Mouse (Mus musculus) CD4-positive, CD25-positive, alpha-beta regulatory T cell, adult 4 months (primary cell): ENCODE results near the gene 4930402H24Rik. TPM values are rescaled to one million over a fixed set of nuclear protein-coding genes. Genes with fewer than 3 reads are reported as not detected.

Source experiments
- ATAC-seq: one replicate; pipeline ENCODE4 v1.8.0; 2017
- polyA plus RNA-seq, 2 experiments: library from polyadenylated mRNA; unstranded; fragments of 100-300 nt; shearing (Covaris generic); gene quantifications; one replicate each; pipeline ENCODE4 v1.2.1; 2017

Gene 4930402H24Rik
- 10 to 100 TPM; 13.0 to 13.6 TPM for polyA plus RNA-seq

- ATAC-seq = peak; percentile 89
Measured at GRCm38 (mm10) chr2:130905751-130906583, at the start of gene 4930402H24Rik, which contains the start of gene Atrn. 4930402H24Rik (minus strand) TSS chr2:130906406. Atrn (plus strand) TSS chr2:130906495.

DNA sequence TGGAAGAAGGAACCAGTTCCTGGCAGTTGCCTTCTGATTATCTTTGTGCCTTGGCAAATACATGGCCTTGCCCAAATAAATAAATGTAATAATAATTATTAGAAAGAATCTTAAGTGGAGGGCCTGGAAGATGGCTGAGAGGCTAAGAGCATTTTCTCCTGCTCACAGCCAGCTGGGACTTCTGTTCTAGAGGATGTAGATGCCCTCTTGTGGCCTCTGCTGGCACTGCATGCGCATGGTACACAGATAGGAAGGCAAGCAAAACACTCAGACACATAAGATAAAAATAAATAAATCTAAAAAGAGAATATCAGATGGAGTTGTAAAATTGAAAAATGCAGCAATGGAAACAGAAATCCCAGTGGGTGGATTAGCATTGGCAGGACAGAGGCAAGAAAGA, 44.3 kb upstream of the 4930402H24Rik start:
- ATAC-seq = peak; percentile 74

- ATAC-seq = no peak
Measured at GRCm38 (mm10) chr2:130949781-130950180, 43.6 kb upstream of the 4930402H24Rik start.

GRCm38 (mm10) chr2:130932865-130933264, 26.7 kb upstream of the 4930402H24Rik start:
- no peak for ATAC-seq

GRCm38 (mm10) chr2:130929994-130930393, 23.8 kb upstream of the 4930402H24Rik start:
- ATAC-seq = no peak

DNA sequence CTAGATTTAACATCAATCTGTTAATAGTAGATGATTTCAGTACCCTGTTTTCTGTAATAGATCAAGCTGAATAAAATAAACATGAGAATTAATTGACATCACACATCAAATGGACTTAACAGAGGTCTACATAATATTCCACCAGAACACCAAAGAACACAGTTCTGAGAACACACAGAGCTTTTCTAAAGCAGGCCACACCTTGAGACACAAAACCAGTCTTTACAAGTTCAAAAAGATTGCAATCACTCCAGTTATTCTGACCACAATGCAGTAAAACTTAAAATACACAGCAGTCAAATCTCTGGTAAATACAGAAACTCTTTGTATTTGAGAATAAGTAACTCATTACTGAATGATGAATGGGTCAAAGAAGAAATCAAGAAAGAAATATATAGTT, 22.3 kb upstream of the 4930402H24Rik start:
- ATAC-seq = no peak

DNA sequence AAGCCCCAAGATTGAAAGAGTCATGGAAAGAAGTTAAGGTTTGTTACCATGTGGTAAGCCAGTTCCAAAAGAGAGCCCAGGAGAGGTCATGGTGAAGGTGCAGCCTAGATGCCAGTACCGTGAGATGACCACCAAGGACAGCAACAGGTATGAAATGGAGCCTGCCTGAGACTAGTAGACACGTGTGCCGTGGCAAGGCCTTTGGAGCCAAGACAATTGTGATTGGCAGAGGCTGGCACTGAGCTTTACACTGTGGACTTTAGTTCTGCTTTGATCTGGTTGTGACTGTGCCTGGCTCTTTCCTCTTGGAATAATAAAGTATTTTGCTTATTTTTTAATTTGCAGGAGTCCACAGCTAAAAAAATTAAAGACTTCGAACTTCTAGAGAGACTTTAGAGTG, 21.8 kb upstream of the 4930402H24Rik start:
- ATAC-seq = no peak

GRCm38 (mm10) chr2:130924950-130925349, 18.7 kb upstream of the 4930402H24Rik start:
- no peak for ATAC-seq

DNA sequence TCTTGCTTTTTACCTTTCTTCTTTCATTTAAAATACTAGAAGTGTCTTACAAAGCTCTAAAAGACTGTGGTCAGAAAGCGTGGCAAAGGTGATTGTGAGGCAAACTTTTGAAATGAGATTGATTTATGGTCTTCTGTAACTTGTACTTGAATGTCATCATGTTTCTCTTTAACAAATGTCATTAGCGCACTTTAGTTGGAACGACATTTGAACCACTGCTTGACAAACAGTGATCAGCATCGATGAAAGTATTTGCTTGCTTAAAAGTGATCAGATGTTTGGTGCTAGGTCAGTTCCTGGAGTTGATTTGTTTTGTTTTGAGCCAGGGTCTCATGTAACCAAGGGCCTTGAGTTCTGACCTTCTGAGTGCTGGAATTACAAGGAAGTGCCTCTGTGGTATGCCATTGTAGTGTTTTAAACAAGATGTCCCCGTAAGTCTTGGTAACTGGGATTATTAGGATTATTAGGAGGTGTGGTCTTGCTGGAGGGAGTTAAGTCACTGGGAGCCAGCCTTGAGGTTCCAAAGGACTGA, 12.9 kb upstream of the 4930402H24Rik start:
- ATAC-seq = no peak

DNA sequence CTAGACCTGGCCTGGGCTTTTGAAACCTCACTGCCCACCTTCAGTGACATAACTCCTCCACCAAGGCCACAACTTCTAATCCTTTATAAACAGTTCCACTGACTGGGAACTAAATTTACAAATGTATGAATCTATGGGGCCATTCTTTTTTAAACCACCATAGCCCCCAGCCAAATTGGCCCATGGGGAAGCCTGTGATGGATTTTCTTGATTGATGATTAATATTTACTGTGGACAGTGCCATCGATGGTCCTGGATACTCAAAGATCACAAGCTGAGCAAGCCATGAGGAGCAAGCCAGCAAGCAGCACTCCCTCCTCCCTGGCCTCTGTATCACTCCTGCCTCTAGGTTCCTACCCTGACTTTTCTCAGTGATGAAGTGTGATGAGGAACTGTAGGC, 11.5 kb upstream of the 4930402H24Rik start:
- no peak for ATAC-seq

DNA sequence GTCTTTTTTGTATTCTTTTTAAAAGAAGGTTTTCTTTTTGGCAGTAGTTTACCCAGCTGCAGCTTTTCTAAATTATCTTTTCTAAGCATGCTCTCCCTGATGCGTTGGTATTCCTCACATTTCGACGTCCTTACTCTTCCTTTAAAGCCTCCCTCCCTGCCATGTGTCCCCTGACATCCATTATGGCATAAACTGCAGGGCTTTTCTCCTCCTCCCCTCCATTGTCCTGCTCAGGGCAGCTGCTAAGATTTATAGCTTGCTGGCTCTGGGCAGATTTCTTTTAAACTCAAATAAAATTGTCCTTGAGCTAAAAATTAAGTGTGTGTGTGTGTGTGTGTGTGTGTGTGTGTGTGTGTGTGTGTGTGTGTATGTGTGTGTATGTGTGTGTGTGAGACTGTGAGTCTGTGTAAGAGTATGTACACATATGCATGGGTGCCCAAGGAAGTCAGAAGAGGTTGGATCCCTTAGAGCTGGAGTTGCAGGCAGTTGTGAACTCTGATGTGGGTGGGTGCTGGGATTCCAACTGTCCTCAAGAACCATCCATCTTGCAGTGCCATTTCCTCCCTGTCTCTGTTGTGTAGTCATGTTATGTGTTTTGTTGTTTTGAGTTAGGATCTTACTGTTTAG, 10.4 kb upstream of the 4930402H24Rik start:
- ATAC-seq = no peak

DNA sequence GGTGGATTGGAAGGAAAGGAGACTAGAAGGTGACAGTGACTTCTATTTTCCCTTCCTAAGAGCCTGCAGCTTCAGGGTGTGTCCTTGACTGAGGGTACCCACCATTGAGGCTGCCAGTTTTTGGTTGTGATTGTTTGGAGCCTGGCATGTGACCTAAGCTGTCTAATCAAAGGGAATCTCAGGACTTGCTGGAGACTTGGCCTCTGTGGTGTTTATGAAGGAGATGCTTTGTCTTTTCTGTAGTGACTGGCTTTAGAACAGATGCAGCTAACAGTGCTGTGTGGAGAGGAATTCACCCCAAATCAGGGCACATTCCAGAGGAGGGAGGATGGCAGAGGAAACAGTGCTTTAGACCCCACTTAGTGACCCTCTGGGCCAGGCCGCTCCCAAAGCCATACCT, 8.7 kb upstream of the 4930402H24Rik start:
- no peak for ATAC-seq

DNA sequence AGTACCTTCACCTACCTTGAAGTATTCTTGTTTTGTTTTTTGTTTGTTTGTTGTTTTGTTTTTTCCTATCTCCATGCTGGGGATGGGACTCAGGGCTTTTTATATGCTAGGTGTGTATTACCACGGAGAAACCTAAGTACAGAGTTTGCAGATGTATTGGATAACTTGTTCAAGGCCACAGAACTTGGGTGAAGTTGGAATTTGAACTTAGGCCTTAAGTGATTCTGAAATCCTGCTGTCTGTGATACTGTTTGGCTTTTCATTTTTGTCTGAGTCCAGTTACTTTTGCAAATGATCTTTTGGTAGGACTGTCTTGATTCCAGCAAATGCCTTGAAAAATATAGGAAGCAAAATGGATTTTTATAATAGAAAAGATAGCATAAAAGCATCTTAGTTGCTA, 5.5 kb upstream of the 4930402H24Rik start:
- no peak for ATAC-seq

DNA sequence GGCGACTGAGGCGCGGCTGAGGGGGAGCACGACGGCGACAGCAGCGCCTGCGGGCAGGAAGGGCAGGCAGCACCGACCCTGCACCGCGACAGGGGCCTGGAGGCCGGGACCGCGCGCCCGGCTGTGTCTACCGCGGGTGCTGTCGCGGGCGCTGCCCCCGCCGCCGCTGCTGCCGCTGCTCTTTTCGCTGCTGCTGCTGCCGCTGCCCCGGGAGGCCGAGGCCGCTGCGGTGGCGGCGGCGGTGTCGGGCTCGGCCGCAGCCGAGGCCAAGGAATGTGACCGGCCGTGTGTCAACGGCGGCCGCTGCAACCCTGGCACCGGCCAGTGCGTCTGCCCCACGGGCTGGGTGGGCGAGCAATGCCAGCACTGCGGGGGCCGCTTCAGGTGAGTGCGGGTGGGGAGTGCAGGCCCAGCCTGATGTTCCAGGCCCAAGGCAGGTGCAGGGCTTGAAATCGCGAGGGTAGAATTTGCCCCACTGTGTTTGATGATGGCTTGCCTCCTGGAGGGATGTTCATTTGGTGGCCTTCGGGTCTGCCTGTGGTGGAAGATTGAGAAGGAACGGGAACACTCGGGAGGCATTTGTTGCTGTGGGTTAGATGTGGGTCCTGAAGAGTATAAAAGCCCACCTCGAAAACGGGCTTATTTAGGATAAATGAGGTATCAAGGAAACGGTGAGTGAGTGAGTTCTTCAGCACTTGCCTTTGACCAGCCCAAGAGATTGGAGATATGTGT, 544 bp upstream of the 4930402H24Rik start:
- ATAC-seq = peak; percentile 10

GRCm38 (mm10) chr2:130898783-130899182, 7.4 kb downstream of the 4930402H24Rik start:
- ATAC-seq = no peak

GRCm38 (mm10) chr2:130897856-130898255, 8.3 kb downstream of the 4930402H24Rik start:
- no peak for ATAC-seq

GRCm38 (mm10) chr2:130896944-130897343, 9.3 kb downstream of the 4930402H24Rik start:
- no peak for ATAC-seq

DNA sequence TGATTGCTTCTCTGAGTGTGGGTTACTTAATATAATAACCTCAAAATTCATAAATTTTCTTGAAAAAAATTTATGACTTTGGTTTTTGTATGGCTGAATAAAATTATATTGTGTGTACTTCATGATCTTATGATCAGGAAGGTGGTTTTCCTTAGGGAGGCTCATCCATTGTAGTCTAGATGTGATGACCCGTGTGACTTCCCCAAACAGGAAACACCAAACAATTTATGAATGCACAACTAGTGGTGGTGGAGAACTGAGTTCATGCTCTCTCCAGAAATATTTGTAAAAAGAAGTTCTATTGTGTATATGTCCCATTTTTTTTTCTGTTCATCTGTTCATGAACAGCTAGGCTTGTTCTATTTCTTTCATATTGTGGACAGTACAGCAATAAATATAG, 18.8 kb downstream of the 4930402H24Rik start:
- no peak for ATAC-seq

DNA sequence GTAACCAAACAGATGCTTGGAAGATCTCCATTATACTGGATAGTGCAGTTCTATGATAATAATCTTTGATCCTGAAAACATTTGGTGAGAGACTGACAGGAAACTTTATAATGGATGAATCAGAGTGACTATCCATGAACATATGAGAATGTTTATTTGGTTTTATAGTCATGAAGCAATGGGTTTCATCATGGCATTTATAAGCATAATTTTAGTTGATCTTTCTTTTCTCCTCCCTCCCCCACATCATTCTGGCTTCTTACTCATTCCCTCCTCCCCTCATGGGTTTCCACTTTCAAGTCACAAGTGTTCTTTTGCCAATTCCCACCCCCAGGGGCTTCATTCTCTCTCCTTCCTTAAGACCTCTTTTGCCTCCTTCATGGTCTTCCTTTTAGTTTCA, 19.2 kb downstream of the 4930402H24Rik start:
- ATAC-seq = no peak

DNA sequence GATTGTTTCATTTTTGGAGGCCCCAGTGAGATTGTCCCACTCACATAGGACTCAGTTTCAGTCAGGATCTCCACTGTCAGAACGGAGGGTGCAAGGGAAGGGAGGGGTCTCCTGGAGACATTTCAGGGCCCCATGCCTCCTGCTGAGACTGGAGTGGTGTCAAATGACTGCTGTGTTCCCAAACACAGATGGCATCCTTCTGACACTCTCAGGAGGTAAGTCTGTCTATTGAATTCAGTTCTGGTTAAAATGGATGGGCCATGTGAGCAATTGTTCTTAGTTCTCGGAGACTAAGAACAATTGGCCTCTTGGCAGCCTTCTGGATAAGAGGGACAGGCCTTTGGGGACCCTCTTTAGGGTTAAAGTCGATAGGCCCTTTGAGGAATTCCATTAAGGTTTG, 28.8 kb downstream of the 4930402H24Rik start:
- no peak for ATAC-seq

- ATAC-seq = no peak
Measured at GRCm38 (mm10) chr2:130870916-130871315, 35.3 kb downstream of the 4930402H24Rik start.

DNA sequence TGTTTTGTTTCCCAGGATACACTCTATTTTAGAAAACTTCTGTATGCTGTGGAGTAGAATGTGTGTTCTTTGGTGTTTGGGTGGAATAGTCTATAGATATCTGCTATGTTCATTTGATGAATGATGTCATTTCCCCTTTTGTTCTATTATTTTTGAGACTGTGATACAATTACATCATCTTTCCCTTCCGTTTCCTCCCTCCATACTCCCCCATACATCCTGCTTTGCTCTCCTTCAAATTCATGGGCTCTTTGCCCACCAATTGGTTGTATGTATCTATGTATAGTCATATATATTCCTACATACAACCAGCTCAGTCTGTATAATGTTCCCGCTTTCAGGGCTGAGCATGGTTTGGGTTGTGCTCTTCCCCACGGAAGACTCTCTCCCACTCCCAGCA, 44.1 kb downstream of the 4930402H24Rik start:
- no peak for ATAC-seq

DNA sequence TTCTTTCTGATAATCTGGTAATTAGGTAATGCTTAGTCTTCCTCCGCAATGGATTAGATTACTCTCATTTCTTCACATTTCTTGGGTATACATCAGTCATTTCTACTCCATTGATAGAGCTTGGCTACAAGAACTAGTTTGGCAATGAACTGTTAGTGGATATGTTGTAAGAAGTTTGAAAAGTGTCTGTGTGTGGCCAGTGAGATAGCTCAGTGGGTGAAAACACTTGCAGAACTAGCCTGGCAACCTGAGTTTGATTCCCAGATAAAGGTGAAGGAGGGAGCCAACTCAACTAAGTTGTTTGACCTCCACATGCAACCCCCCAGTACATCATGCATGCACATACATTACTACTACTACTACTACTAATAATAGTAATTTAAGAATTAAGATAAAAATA, 53.2 kb downstream of the 4930402H24Rik start:
- ATAC-seq = no peak
